Mouse (Mus musculus): ENCODE results near the gene Agtrap.
"Not testable (repeated sequence)": the region's sequence is repeated elsewhere in the genome, so short reads cannot be mapped to it uniquely, and the experiment has no call there.

The Agtrap gene

GRCm38 (mm10) chr4:148044113-148044512 lies 43.7 kb downstream of the Agtrap start:
- TF ChIP-seq CTCF (conservative IDR thresholded peaks at IDR 0.05; ENCODE audit: low read length) (no peak), NANOG (IDR thresholded peaks at IDR 0.05; ENCODE audit: borderline replicate concordance, low read length) (no peak), POU5F1 (IDR thresholded peaks at IDR 0.05; ENCODE audit: borderline replicate concordance, low read length) (no peak)
- Histone ChIP-seq H3K27me3 (ENCODE audit: insufficient read depth, low read length) (no peaks in the 10 kb centered on the region), H3K4me1 (replicated peaks; ENCODE audit: low read depth, low read length) (peaks cover 53% of the 10 kb centered on the region), H3K9me3 (ENCODE audit: low read length) (no peaks in the 10 kb centered on the region), H3K36me3 (ENCODE audit: insufficient read depth, low read length) (peaks cover 71% of the 10 kb centered on the region), H3K4me3 (replicated peaks; ENCODE audit: low read length) (no peak overlapping the region)

- Histone ChIP-seq H3K4me1 (replicated peaks; ENCODE audit: low read depth, low read length) (peaks cover 52% of the 10 kb centered on the region), H3K36me3 (ENCODE audit: insufficient read depth, low read length) (peaks cover 63% of the 10 kb centered on the region)
- not testable (repeated sequence) for H3K4me3 ChIP-seq (replicated peaks; ENCODE audit: low read length); H3K27me3 ChIP-seq (ENCODE audit: insufficient read depth, low read length); H3K9me3 ChIP-seq (ENCODE audit: low read length)
Observed at GRCm38 (mm10) chr4:148043327-148043726, 44.5 kb downstream of the Agtrap start.

GRCm38 (mm10) chr4:148041611-148042191 lies 46.1 kb downstream of the Agtrap start:
- Histone ChIP-seq H3K36me3 (ENCODE audit: insufficient read depth, low read length) (peaks cover 55% of the 10 kb centered on the region), H3K9me3 (ENCODE audit: low read length) (no peaks in the 10 kb centered on the region), H3K27me3 (ENCODE audit: insufficient read depth, low read length) (no peaks in the 10 kb centered on the region), H3K4me1 (replicated peaks; ENCODE audit: low read depth, low read length) (peaks cover 59% of the 10 kb centered on the region), H3K4me3 (replicated peaks; ENCODE audit: low read length) (peak overlapping the region; percentile 93)
- TF ChIP-seq NANOG (IDR thresholded peaks at IDR 0.05; ENCODE audit: borderline replicate concordance, low read length), result no peak
- no peak for TF ChIP-seq POU5F1 (IDR thresholded peaks at IDR 0.05; ENCODE audit: borderline replicate concordance, low read length)
- TF ChIP-seq CTCF (conservative IDR thresholded peaks at IDR 0.05; ENCODE audit: low read length), result no peak

- Histone ChIP-seq H3K36me3 (ENCODE audit: insufficient read depth, low read length) (peaks cover 50% of the 10 kb centered on the region), H3K4me1 (replicated peaks; ENCODE audit: low read depth, low read length) (peaks cover 63% of the 10 kb centered on the region), H3K27me3 (ENCODE audit: insufficient read depth, low read length) (no peaks in the 10 kb centered on the region), H3K4me3 (replicated peaks; ENCODE audit: low read length) (peak overlapping the region; percentile 93), H3K9me3 (ENCODE audit: low read length) (no peaks in the 10 kb centered on the region)
- TF ChIP-seq CTCF (conservative IDR thresholded peaks at IDR 0.05; ENCODE audit: low read length), result no peak
- TF ChIP-seq NANOG (IDR thresholded peaks at IDR 0.05; ENCODE audit: borderline replicate concordance, low read length), result no peak
- TF ChIP-seq POU5F1 (IDR thresholded peaks at IDR 0.05; ENCODE audit: borderline replicate concordance, low read length), result no peak
Observed at GRCm38 (mm10) chr4:148040933-148041610, 46.8 kb downstream of the Agtrap start.

- Histone ChIP-seq H3K4me3 (replicated peaks; ENCODE audit: low read length) (peak overlapping the region; percentile 93), H3K36me3 (ENCODE audit: insufficient read depth, low read length) (peaks cover 41% of the 10 kb centered on the region), H3K27me3 (ENCODE audit: insufficient read depth, low read length) (no peaks in the 10 kb centered on the region), H3K4me1 (replicated peaks; ENCODE audit: low read depth, low read length) (peaks cover 69% of the 10 kb centered on the region), H3K9me3 (ENCODE audit: low read length) (no peaks in the 10 kb centered on the region)
- TF ChIP-seq NANOG (IDR thresholded peaks at IDR 0.05; ENCODE audit: borderline replicate concordance, low read length), result no peak
- no peak for TF ChIP-seq POU5F1 (IDR thresholded peaks at IDR 0.05; ENCODE audit: borderline replicate concordance, low read length)
- no peak for TF ChIP-seq CTCF (conservative IDR thresholded peaks at IDR 0.05; ENCODE audit: low read length)
Observed at GRCm38 (mm10) chr4:148040029-148040830, 47.6 kb downstream of the Agtrap start.

GRCm38 (mm10) chr4:148039254-148040028 lies 48.4 kb downstream of the Agtrap start:
- peaks cover 77% of the 10 kb centered on the region for H3K4me1 ChIP-seq (replicated peaks; ENCODE audit: low read depth, low read length)
- H3K27me3 ChIP-seq (ENCODE audit: insufficient read depth, low read length), result no peaks in the 10 kb centered on the region
- peak overlapping the region; percentile 93 for H3K4me3 ChIP-seq (replicated peaks; ENCODE audit: low read length)
- no peaks in the 10 kb centered on the region for H3K9me3 ChIP-seq (ENCODE audit: low read length)
- no peak for TF ChIP-seq NANOG (IDR thresholded peaks at IDR 0.05; ENCODE audit: borderline replicate concordance, low read length)
- no peak for TF ChIP-seq CTCF (conservative IDR thresholded peaks at IDR 0.05; ENCODE audit: low read length)
- TF ChIP-seq POU5F1 (IDR thresholded peaks at IDR 0.05; ENCODE audit: borderline replicate concordance, low read length), result no peak
- peaks cover 37% of the 10 kb centered on the region for H3K36me3 ChIP-seq (ENCODE audit: insufficient read depth, low read length)

- Histone ChIP-seq H3K9me3 (ENCODE audit: low read length) (no peaks in the 10 kb centered on the region), H3K27me3 (ENCODE audit: insufficient read depth, low read length) (no peaks in the 10 kb centered on the region), H3K36me3 (ENCODE audit: insufficient read depth, low read length) (peaks cover 30% of the 10 kb centered on the region), H3K4me1 (replicated peaks; ENCODE audit: low read depth, low read length) (peaks cover 72% of the 10 kb centered on the region), H3K4me3 (replicated peaks; ENCODE audit: low read length) (peak within 1 kb of the TSS; percentile 93)
- TF ChIP-seq NANOG (IDR thresholded peaks at IDR 0.05; ENCODE audit: borderline replicate concordance, low read length), result no peak
- TF ChIP-seq CTCF (conservative IDR thresholded peaks at IDR 0.05; ENCODE audit: low read length), result no peak
- no peak for TF ChIP-seq POU5F1 (IDR thresholded peaks at IDR 0.05; ENCODE audit: borderline replicate concordance, low read length)
Observed at GRCm38 (mm10) chr4:148038600-148039253, 49.1 kb downstream of the Agtrap start, which contains the start of the genes Clcn6 and Mthfr. Gene Clcn6 (minus strand): TSS chr4:148038821. Gene Mthfr (plus strand): TSS chr4:148039077.

Data from E14TG2a.4 (cell line).